Mouse (Mus musculus) kidney, embryonic 14.5 days (tissue): ENCODE results near the gene Parvg. TPM values are rescaled to one million over a fixed set of nuclear protein-coding genes. Genes with fewer than 3 reads are reported as not detected.
A peak's percentile ranks its signal among the peaks of the same experiment; 100 is the strongest.

Source experiments
- ATAC-seq: fragments of 200-750 bp; cut with Nextera tagmentation; 2 replicates; pipeline ENCODE4 v1.8.0; 2017; ENCODE audit warnings: moderate number of reproducible peaks, mild to moderate bottlenecking, moderate TSS enrichment, moderate library complexity; ENCODE audit not compliant: low FRiP score, low TSS enrichment
- H3K27ac ChIP-seq: fragments of 300-500 bp; sonication (generic); 2 replicates; pipeline ENCODE4 v1.5.1; 2014; ENCODE audit warnings: low read depth, mild to moderate bottlenecking, low read length, moderate library complexity, mixed read lengths
- H3K27me3 ChIP-seq: fragments of 300-500 bp; sonication (generic); 2 replicates; pipeline ENCODE4 v1.6.1; 2014; ENCODE audit warnings: mild to moderate bottlenecking, low read length; ENCODE audit not compliant: control insufficient read depth, insufficient read depth
- H3K36me3 ChIP-seq: fragments of 300-500 bp; sonication (generic); 2 replicates; pipeline ENCODE4 v1.6.1; 2014; ENCODE audit warnings: low read length, mixed read lengths; ENCODE audit not compliant: control insufficient read depth, insufficient read depth
- H3K4me1 ChIP-seq: fragments of 300-500 bp; sonication (generic); 2 replicates; pipeline ENCODE4 v1.6.1; 2014; ENCODE audit warnings: low read length, mixed read lengths; ENCODE audit not compliant: control insufficient read depth, insufficient read depth
- H3K4me2 ChIP-seq: fragments of 300-500 bp; sonication (generic); replicated peaks from 2 replicates; pipeline ENCODE4 v1.6.1; 2014; ENCODE audit warnings: low read depth, mild to moderate bottlenecking, low read length
- H3K4me3 ChIP-seq: fragments of 300-500 bp; sonication (generic); 2 replicates; pipeline ENCODE4 v1.5.1; 2014; ENCODE audit warnings: mild to moderate bottlenecking, low read length
- H3K9ac ChIP-seq: fragments of 300-500 bp; sonication (generic); 2 replicates; pipeline ENCODE4 v1.6.1; 2014; ENCODE audit warnings: low read depth, mild to moderate bottlenecking, low read length, moderate library complexity
- H3K9me3 ChIP-seq: fragments of 300-500 bp; sonication (generic); 2 replicates; pipeline ENCODE4 v1.6.1; 2016; ENCODE audit warnings: low read length; ENCODE audit not compliant: control insufficient read depth
- WGBS: fragments of 180-500 bp; shearing (Covaris S2); extraction: QIAGEN DNeasy Blood & Tissue Kit; methylation state at CpG from one replicate; pipeline ENCODE4 v1.1.7; 2014; 5-methylcytosine and 5-hydroxymethylcytosine counted together
- polyA plus RNA-seq: library from polyadenylated mRNA; unstranded; fragments of >200 nt; fragmentation: Nextera tagmentation; extraction: Ambion mirVana; gene quantifications from 2 replicates; pipeline ENCODE4 v1.2.1, GENCODE M21; 2014

Gene Parvg
- polyA plus RNA-seq, 1 experiment from 2014 or later = 0.70 TPM

GRCm38 (mm10) chr15:84314420-84315080, 9.3 kb upstream of the Parvg start:
- Histone ChIP-seq H3K4me3 (no peak overlapping the region), H3K4me2 (no peak overlapping the region), H3K36me3 (no peaks in the 10 kb centered on the region), H3K4me1 (peaks cover 32% of the 10 kb centered on the region), H3K27ac (peak overlapping the region; percentile 51; the same call in 1 of the 2 replicates), H3K27me3 (no peaks in the 10 kb centered on the region), H3K9me3 (no peaks in the 10 kb centered on the region), H3K9ac (no peak overlapping the region)
- ATAC-seq = no peak
- WGBS = 25% methylated on average over 18 of the region's 18 CpGs

GRCm38 (mm10) chr15:84315276-84316046, 8.4 kb upstream of the Parvg start:
- H3K27me3 ChIP-seq = no peaks in the 10 kb centered on the region
- 0 out of 2 replicates have a peak overlapping the region, but pooled peaks have one; percentile 17 for H3K27ac ChIP-seq
- no peak overlapping the region for H3K4me3 ChIP-seq
- H3K9ac ChIP-seq = no peak overlapping the region
- no peak for ATAC-seq
- H3K36me3 ChIP-seq = no peaks in the 10 kb centered on the region
- H3K4me1 ChIP-seq = peaks cover 32% of the 10 kb centered on the region
- H3K9me3 ChIP-seq = no peaks in the 10 kb centered on the region
- H3K4me2 ChIP-seq = no peak overlapping the region
- WGBS = 47% methylated on average over 15 of the region's 15 CpGs

- H3K4me3 ChIP-seq = no peak overlapping the region
- H3K4me2 ChIP-seq = no peak overlapping the region
- no peaks in the 10 kb centered on the region for H3K27me3 ChIP-seq
- no peak overlapping the region for H3K27ac ChIP-seq
- H3K36me3 ChIP-seq = no peaks in the 10 kb centered on the region
- H3K4me1 ChIP-seq = peaks cover 9% of the 10 kb centered on the region
- no peaks in the 10 kb centered on the region for H3K9me3 ChIP-seq
- no peak for ATAC-seq
- H3K9ac ChIP-seq = no peak overlapping the region
- 99% methylated on average over 4 of the region's 4 CpGs for WGBS
Measured at GRCm38 (mm10) chr15:84319393-84319792, 4.4 kb upstream of the Parvg start.

- Histone ChIP-seq H3K27me3 (no peaks in the 10 kb centered on the region), H3K36me3 (no peaks in the 10 kb centered on the region), H3K9me3 (no peaks in the 10 kb centered on the region), H3K4me2 (no peak overlapping the region), H3K27ac (no peak overlapping the region), H3K9ac (no peak overlapping the region), H3K4me1 (peaks cover 9% of the 10 kb centered on the region; the same call in 1 of the 2 replicates), H3K4me3 (no peak overlapping the region)
- ATAC-seq = no peak
- WGBS = 72% methylated on average over 8 of the region's 8 CpGs
Measured at GRCm38 (mm10) chr15:84321544-84322174, 2.2 kb upstream of the Parvg start.

GRCm38 (mm10) chr15:84324870-84325553, 1.2 kb downstream of the Parvg start:
- Histone ChIP-seq H3K9me3 (no peaks in the 10 kb centered on the region), H3K27ac (no peak overlapping the region), H3K4me2 (no peak overlapping the region), H3K4me3 (no peak overlapping the region), H3K36me3 (no peaks in the 10 kb centered on the region), H3K4me1 (peaks cover 21% of the 10 kb centered on the region), H3K9ac (no peak overlapping the region), H3K27me3 (no peaks in the 10 kb centered on the region)
- WGBS = 62% methylated on average over 8 of the region's 8 CpGs
- no peak for ATAC-seq

GRCm38 (mm10) chr15:84325736-84326135, 1.9 kb downstream of the Parvg start:
- H3K4me2 ChIP-seq = no peak overlapping the region
- peaks cover 21% of the 10 kb centered on the region for H3K4me1 ChIP-seq
- no peaks in the 10 kb centered on the region for H3K36me3 ChIP-seq
- no peaks in the 10 kb centered on the region for H3K9me3 ChIP-seq
- no peak overlapping the region for H3K27ac ChIP-seq
- 50% methylated on average over 12 of the region's 12 CpGs for WGBS
- H3K27me3 ChIP-seq = no peaks in the 10 kb centered on the region
- no peak overlapping the region for H3K4me3 ChIP-seq
- H3K9ac ChIP-seq = no peak overlapping the region
- no peak for ATAC-seq

GRCm38 (mm10) chr15:84328870-84329269, 5.0 kb downstream of the Parvg start:
- H3K9me3 ChIP-seq = no peaks in the 10 kb centered on the region
- H3K4me3 ChIP-seq = no peak overlapping the region
- no peak overlapping the region for H3K27ac ChIP-seq
- H3K36me3 ChIP-seq = no peaks in the 10 kb centered on the region
- 62% methylated on average over 10 of the region's 10 CpGs for WGBS
- peaks cover 24% of the 10 kb centered on the region for H3K4me1 ChIP-seq
- no peak overlapping the region; the same call in 1 of the 2 replicates for H3K9ac ChIP-seq
- no peak overlapping the region for H3K4me2 ChIP-seq
- no peaks in the 10 kb centered on the region for H3K27me3 ChIP-seq
- no peak for ATAC-seq

- peaks cover 24% of the 10 kb centered on the region for H3K4me1 ChIP-seq
- H3K27me3 ChIP-seq = no peaks in the 10 kb centered on the region
- no peak overlapping the region for H3K9ac ChIP-seq
- H3K36me3 ChIP-seq = no peaks in the 10 kb centered on the region
- H3K4me3 ChIP-seq = no peak overlapping the region
- H3K4me2 ChIP-seq = no peak overlapping the region
- H3K27ac ChIP-seq = no peak overlapping the region
- no peaks in the 10 kb centered on the region for H3K9me3 ChIP-seq
- peak; percentile 50; the same call in 1 of the 2 replicates for ATAC-seq
- whole genome bisulfite sequencing = 51% methylated on average over 8 of the region's 8 CpGs
Measured at GRCm38 (mm10) chr15:84329940-84330339, 6.1 kb downstream of the Parvg start.
